Mouse (Mus musculus) lung, adult 18-20 months (tissue): ENCODE data around the gene Smim11.

ENCODE experiments used
- DNase-seq, 2 experiments: peaks; one replicate each; pipeline ENCODE4 v3.0.0; 2022; ENCODE audit warnings: mixed read lengths in 2 of 2

The Smim11 gene

DNA sequence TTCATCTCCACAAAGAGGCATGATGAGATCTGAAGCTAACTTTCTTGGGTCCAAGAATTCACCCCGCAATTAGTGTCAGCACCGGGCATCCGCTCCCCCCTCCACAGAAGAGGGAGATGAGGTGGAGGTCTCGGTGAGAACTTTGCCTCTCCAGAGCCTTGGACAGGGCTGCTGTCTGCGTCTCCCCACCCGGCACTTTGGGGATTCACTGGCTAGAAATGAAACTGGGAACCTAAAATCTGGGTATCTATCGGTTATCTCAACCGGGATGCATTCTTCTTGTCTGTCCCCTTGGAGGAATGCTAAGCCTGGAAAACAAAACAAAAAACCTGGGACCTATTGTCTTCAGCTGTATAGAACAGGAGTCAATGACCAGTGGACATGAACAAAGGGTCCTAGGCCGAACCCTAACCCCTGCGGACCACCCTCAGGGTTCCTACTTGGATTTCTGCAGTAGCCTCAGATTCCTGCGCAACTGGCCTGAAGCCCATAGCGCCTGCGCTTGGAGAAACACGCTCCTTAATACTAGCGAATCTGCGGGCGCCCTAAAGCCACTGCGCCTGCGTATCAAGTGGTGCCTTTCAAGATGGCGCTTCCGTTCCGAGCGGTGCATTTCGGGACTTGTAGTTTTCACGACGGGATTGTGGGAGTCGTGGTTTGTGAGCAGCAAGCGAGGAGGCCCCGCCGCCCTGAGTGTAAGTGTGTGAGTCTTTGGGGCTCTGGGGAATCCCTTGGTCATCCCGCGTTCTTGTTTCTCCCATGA lies at the start of gene Smim11:
TSS of gene Smim11 (plus strand) at position 638 of the 763 bp plus-strand sequence.
- peak; percentile 96 to 97 for DNase-seq

DNA sequence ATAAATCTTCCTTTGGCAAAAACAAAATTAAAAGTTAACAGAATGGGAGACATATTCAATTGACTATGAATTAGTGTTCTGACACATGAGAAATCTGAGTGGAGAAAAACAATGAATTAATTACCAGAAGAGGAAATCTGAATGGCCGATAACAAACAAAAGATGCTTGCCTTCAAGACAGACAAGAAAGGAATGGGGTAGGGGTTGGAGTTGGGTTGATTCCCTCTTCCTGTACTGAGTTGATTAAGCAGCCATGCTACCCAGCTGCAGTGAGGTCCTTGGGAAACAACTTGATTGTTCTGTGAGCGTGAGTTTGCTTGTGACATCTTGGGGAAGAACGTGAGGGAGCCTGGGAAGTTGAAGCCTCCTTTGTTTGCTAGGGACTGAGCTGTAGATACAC lies 46.8 kb upstream of the Smim11 start:
- no peak for DNase-seq

DNA sequence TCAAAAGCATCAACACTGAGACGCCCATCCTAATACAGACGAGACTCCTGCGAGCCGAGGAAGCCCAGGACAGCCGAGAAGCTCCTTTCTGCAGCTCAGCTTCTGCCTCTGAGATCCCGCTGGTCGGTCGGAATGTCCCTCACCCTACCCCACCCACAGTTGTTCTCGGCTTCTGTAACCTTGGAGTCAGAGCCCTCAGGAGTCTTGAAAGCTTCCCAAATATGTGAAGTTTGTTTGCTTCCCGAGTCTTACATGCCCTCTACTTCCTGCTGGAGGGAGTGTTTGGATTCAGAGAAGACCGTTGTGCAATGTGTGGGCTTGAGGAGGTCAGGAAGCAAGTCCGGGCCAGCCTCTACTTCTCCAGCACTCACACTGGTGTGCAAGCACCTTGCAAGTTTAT lies 33.2 kb upstream of the Smim11 start:
- DNase-seq, result peak; percentile 82 to 90

DNA sequence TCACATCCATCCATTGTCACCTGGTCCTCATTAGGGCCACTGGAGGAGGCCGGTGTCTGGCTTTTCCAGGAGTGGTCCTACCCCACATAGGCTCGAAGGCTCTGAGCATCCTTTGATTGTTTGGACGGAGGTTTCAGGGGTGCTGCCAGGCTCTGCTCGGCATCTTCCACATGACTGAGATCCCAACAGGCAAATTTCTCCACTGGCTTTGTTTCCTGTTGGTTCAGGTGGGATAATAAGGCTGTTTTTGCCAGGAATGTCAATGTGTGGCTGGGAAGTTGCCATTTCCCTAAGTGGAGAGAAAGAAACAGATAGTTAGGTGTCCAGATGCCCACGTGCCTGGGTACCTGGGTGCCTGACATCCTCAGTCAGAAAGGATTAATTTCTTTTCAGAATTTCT lies 26.6 kb upstream of the Smim11 start:
- no peak for DNase-seq

DNA sequence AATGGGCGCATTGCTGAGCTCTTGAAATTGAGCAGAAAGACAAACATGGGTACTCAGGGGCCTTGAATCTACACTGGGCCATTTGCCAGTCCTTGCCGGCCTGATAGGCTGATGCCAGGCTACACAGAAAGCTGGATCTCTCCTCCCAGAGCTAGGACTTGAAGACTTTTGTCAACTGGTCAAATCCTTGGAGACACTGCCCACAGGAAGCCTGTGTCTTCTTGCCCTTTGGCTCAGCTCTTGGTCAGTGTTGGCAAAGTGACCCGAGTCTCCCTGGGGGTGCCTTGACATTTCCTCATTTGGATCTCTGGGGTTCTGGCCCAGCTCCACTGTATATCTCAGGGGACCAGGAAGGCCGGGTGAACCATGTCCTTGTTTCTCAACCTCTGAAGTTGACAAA lies 25.6 kb upstream of the Smim11 start:
- peak; percentile 59 to 77 for DNase-seq

DNA sequence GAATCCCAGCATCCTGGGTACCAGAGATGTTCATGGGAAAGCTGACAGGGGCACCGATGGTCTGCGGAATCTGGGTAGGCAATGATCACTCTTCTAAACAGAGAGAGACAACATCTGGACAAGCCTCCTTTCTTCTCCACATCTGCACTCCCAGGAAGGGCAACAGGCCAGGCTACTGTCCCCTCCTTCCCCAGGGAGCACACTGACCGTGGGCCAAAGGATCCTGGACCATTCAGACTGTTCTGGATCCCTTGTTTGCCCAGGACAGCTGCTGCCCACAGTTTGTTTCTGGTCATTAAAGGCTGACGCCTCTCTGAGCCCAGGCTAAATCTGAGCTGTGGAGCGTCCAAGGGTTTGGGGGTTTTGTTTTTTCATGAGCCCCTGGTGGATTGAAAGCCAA lies 18.4 kb upstream of the Smim11 start:
- DNase-seq, result no peak

DNA sequence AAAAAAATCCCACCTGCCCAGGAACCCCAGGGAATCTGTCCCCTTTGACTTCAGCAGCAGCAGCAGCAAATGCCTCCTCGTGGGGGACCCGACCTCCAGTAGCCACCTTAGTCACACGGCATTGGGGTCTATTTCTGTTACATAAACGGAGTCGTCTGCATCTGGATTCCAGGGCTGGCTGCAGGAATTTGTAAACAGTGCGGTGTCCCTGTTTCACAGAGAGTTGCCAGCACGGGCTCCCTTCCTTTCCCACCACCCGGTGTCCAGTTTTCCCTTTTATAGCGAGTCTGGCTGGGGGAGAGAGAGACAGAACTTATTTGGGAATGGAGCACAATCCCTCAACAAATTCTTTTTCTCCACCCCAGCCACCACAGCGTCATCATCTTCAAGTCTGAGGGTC lies 16.0 kb upstream of the Smim11 start:
- DNase-seq, result no peak

DNA sequence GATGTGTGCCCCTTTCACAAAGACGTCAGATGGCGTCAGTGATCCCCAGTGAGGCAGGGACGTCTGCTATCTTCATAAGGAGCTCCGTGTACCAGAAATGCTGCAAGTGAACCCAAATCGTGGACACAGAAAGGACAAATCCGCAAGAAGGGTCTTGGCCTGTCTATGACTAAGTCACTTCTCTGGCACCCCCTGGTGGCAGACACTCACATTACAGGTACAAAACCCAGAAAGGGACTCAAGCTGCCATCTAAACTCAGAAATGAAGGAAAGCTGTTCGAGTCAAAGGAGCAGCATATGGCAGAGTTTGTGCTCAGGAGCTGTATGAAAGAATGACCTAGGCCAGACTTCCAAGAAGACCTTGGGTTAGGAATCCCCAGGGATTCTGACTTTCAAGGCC lies 14.5 kb upstream of the Smim11 start:
- DNase-seq, result peak; percentile 77 to 82

DNA sequence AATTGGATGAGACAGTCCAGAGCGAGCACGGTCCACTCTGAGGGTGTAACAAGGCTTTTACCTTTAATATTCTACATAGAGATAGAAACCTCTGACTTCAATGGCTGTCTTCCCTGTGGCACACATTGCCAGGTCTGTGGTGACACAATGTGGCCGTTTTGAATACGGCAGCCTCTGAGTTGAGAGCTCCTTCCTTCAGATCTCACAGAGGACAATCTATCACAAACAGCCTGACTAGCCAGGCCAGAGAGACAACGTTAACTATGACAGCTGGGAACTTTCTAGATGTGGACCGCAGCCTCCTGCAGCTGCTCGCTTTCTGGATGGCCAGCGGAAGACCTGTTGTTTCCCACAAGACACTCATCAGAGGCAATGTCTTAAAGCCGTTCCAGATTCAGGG lies 12.3 kb upstream of the Smim11 start:
- no peak for DNase-seq

DNA sequence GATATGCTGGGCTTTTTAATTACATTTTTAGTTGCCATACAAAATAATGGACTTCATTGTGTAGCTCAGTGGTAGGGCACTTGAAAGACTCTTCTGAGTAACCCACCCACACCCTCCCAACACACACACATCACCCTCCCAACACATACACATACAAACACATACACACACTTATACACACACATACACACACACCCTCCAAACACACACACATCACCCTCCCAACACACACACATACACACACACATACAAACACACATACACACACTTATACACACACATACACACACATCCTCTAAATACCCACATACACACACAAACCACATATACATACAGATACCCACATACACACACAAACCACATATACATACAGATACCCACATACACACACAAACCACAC lies 11.0 kb upstream of the Smim11 start:
- no peak for DNase-seq

DNA sequence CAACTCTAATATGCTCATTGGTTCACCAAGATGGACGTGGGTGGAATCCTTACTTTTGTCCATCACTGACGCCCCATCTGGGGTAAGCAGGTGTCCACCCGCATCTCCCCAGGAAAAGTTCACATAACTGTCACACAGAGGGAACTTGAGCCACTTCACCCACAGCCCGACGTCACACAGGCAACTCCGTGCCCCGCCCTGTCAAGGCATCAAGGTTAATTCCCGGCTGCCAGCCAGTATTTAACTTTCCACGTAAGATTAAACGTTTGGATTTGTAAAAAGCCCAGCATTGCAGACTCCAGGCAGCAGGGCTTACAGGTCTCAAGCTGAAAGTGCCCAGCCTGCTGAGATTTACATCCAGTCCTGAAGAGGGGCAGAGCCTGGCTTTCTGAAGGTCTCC lies 9.0 kb upstream of the Smim11 start, which contains the start of gene Kcne2:
TSS of gene Kcne2 (plus strand) at position 289 of the 400 bp plus-strand sequence.
- DNase-seq, result peak; percentile 65 to 77

DNA sequence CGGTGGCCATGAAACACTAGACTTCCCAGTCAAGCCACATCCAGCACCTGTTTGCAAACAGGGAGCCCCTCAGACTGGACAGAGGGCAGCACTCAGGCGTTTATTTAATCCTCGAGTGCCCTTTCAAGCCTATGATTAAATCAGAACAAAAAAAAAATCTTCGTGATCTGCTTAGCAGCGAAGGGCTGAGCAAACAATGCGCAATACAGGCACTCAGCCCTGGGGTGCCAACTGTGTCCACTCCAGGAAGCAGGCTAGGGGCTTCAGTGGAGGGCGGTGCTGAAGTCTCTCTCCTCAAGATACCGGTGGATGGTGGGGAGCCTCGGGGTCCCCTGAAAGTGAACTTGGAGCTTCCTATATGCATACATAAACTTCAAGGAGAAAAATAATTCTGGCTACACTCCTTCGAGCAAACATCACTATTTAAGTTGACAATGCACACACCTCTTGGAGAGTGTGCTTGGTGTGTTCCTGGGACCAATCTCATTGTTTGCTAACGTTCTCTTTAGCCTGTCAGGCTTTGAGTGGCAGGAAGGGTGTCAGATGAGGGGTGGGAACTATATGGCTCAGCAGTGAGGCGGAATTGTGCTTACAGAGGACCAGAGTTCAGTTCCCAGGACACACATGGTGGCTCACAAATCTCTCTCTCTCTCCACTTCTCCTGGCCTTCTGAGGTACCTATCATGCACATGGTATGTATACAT lies 6.7 kb upstream of the Smim11 start:
- DNase-seq, result peak; percentile 64 to 78

DNA sequence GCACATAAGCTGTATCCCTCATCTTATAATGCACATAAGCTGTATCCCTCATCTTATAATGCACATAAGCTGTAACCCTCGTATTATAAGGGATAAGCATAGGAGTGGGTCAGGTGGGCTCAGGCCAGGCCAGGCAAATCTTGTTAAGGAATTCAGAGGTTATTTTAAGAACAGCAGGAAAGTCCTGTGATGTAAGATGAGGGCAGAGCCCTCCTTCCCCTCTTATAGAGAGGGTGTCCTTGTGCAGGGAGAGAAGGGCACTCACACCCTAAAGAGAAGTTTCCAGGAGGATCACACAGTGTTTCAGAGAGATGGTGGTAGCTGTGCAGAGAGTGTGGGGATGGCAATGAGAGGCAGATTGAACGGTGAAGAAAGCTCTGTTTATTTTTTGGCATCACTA lies 5.8 kb upstream of the Smim11 start:
- no peak for DNase-seq

DNA sequence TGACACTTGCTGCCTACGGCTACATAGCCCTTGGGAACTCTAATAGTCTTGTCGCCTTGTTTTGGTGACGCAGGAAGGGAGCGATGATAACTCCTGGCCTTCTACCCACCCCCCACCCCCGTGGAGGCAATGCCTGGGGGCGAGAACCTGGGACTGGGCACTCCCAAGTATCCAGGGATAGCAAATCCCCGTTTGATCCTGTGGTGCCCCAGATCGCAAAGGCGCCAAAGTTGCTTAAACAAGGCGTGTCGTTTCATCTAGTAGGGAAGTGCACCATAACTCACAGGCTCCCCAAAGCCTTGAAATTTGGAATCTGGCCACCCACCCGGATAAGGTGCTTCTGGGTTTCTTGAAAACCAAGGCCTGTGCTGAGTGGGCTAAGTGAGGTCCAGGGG lies 323 bp downstream of the Smim11 start:
- peak; percentile 37 to 39 for DNase-seq

DNA sequence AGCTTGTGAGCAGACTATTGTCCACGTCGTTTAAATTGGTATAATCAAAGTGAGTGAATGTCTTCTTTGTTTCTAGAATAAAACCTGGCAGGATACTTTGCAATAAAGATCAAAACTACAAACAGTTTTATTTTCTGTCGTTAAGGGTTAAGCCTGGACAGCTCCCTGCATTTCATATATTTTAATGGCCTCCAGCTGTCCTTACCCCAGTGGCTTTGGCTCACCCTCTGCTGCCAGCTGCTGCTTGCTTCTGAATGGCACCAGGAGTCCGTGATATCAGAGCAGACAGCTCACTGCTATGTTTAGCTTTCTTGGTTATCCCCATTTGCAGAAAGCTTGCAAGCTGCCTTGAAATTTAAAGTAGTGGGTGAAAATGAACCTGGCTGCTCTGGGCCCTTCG lies 903 bp downstream of the Smim11 start:
- no peak for DNase-seq

DNA sequence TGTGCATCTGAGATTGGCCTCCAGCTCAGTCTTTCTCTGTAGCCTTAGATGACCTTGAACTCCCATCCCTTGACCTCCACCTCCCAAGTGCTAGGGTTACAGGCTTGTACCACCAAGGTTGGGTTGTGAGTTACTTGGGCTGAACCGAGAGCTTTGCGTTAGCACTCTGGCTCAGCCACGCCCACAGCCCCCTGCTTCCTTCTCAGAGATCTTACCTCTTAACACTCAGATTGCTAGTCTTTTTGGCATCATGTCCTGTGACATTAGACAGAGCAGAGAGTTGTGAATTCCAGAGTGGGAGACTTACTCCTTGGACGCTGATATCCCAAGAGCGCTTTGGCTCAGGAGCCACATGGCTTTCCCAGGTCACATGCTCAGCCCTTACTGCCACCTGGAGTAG lies 1.4 kb downstream of the Smim11 start:
- no peak for DNase-seq

DNA sequence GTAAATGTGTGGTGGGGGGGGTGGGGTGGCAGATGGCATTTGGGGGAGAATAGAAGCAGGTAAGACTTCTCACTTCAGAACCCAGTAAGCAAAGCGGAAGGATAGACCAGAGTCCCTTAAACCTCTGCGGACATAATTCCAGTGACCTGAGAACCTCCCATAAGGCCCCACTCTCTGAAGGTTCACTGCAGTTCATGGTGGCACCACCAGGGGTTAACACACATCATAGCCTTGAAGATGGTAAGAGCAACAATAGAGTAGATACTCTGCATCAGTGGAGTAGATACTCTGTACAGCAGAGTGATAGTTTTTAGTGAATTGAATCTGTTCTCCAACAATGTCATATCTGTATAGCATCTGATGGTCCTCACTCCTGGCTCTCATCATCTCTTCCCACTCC lies 4.4 kb downstream of the Smim11 start:
- DNase-seq, result no peak

DNA sequence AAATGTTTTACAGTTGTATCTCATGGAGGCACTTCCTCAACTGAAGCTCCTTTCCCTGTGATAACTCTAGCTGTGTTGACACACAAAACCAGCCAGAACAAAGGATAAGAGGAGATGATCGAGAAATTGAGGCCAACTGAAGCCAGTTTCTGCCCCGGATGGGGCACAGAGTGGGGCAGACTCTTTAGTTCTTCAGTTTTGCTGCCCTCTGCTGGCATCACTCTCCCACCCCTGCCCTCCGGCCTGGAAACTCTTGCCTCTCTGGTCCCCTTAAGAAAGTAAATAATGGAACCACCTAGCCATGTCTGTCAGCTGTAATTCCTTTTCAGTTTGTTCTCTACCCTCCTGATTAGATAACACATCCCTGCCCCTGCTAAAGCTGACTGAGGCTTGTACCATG lies 6.9 kb downstream of the Smim11 start:
- DNase-seq, result no peak

DNA sequence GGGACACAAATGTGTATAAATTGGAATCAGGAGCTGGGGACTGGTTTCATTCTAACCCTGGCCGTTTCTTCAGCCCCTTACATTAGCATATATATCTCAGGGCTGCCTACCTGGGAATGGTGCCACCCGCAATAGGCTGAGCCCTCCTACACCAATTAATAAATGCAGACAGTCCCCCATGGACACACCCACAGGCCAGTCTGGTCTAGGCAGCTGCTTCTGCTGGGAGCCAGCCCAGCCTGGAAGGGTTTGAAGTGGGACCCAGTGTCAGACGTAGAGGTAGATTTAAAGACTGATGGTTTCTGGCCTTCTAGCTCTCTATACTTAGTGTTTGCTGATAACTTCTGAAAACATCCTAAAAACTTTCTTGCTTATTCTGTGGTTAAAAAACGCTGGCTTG lies 8.0 kb downstream of the Smim11 start:
- no peak for DNase-seq

DNA sequence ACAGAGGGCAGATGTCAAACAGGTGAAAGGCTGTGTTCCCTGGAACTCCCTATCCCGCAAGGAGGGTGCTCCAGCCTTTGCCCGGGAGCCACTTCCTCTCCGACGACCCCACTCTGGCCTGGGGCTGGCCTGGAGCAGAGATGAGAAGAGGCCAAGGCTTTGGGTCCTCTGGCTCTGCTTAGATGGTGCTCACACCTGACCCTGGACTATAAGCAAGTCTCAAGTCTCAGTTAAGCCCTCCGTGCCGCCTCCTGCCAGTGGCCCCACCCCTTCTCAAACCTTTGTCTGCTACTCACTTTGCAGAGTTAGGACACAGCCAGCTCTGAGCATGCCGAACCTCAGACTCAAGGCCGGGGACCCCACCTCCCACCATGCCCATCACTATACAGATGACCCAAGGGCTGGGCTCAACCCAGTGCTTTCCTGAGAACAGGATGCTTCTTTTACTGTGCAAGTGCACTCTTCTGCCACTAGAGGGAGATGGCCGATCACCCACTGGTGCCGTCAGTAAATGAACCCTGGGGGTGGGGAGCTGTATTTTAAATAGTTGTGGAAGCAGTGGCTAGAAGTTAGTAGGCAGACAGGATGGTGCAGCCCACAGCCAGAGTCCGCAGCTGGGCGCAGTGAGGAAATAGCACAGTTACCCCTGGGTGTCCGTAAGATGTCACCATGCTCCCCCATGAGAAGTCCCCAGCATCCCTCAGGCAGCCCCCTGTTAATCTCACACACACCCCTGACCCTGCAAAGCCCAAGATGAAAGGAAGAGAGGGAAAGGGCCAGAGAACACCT lies 13.1 kb downstream of the Smim11 start:
- DNase-seq, result peak in 1 of 2 experiments; percentile 29

DNA sequence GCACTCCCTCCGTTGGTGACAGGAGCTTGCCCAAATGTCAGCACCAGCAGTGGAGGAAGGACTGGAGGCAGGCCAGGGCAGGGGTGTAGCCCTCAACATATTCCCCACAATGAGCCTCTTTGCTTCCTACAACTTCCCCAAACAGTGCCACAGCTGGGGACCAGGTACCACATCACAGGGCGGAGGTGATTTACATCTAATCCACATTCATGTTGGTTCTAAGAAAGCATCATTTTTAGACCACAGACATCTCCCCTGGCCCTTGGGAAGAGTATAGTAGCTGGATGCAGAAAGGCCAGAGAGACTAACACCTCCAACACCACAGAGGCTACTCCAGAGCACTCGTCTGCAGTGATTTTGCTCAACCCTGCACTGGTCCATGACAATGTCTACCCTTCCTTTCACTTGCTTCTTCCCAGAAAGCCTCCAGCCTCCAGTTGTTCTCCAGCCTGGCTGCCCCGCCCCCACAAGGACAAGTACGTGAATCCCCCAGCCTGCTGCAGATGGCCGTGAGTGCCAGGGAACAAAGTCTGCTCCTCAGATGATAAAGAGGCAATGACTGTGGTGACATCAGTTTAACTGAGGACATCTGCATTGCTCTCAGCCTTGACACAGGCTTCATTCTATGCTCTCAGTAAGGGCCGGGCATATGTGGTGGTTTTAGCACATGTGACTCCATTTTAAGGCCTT lies 15.1 kb downstream of the Smim11 start:
- no peak for DNase-seq

DNA sequence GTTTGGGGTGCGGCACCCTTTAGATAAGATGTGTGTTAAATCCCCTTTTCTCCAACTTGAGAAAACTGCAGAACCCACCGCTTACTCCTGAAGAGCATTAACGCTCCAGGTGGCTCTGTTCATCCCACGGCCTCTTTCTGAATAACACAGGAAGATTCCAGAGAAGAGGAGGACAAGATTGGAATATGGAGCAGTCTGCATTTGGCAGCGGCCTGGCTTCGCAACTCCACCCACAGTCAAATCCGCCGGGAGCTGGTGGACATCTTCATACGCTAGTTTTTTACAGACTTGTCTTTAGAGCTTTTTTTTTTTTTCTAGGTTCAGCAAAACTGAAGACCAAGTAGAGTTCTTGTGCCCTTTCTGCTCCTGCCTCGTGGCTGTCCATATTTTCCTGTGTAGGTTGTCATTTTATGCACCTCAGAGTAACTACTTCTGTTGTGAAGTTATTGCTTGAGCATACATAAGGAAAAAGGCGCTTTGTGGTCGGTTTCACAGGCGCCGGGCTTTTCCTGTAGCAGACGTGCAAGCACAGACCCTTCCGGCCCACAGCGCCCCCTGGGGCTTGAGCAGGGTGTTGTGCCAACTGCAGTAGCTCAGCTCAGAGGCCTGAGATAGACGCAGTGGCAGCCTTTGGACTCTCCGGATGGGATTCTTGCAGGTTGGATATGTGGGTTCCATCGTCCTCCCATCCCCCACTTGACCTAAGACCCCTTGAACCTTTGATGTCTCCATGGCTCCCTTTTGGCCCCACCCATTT lies 18.4 kb downstream of the Smim11 start:
- peak; percentile 42 to 60 for DNase-seq
